Mouse (Mus musculus): ENCODE measurements around the gene Muc1.

GRCm38 (mm10) chr3:89183058-89183958 lies 45.5 kb upstream of the Muc1 start, which contains the start of gene Fam189b:
- TF ChIP-seq EP300 (IDR thresholded peaks at IDR 0.05; ENCODE audit: low read depth) = no peak
- TF ChIP-seq CTCF (IDR thresholded peaks at IDR 0.05; ENCODE audit: low read depth) = no peak

Measured in liver, postnatal 0 days (tissue).